Mouse (Mus musculus) common myeloid progenitor, adult 5-6 weeks (primary cell): ENCODE measurements at regions not wholly inside any gene's neighbourhood (a gene's known extent, or its start where the extent isn't known, plus 50 kb on each side); places are given as distances from the start of the nearest gene placed in this dataset.
A peak's percentile ranks its signal among the peaks of the same experiment; 100 is the strongest.
"Not testable (repeated sequence)": the region's sequence is repeated elsewhere in the genome, so short reads cannot be mapped to it uniquely, and the experiment has no call there.

Experiments used
- ATAC-seq: replicated peaks from 2 replicates; pipeline ENCODE4 v1.8.0; 2016; ENCODE audit warnings: low read depth, mild to moderate bottlenecking, moderate TSS enrichment, inconsistent platforms; ENCODE audit not compliant: poor library complexity, severe bottlenecking

DNA sequence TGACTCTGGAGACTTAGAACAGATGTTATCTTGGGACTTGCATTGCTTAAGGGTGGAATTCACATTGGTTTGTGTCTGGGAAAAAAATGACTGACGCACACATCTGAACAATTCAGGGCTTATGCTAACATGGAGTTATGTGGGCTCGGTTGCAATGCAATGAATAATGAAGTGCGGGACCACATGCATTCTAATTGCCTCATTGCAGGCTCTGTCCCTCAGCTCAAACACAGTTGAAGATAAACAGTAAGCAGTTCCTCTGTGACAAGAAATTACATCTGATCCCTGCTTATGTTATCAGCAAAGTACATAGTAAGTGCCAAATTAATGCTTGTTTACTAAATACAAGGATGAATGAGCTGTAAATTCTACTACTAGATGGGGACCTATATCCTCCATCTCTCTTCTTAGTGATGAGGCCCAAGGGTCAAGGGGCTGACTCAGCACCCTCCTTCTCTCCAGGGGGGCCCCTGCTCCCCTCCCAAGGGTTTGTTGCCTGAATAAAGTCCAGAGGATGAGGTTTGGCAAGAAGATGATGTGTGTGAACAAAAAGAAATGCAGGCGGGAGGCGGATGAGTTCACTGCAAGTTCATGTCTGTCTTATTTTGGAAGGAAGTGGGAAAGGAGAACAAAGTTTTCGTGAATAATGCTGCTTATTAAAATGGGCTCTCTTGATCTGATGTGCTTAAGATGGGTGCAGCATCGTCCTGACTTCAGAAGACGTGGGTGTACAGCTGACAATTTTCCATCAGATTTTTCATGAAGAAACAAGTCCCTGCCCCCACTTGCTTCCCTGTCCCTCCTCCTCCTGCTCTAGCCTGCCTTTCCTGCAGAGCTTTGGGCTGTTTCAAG lies 533.1 kb downstream of the Shisa9 start:
- no peak for ATAC-seq

GRCm38 (mm10) chr16:12518264-12518663 lies 534.4 kb downstream of the Shisa9 start:
- ATAC-seq: no peak

GRCm38 (mm10) chr16:12521711-12522476 lies 538.0 kb downstream of the Shisa9 start:
- ATAC-seq: no peak

GRCm38 (mm10) chr16:12548462-12548861 lies 561.0 kb upstream of the Ercc4 start:
- no peak for ATAC-seq

DNA sequence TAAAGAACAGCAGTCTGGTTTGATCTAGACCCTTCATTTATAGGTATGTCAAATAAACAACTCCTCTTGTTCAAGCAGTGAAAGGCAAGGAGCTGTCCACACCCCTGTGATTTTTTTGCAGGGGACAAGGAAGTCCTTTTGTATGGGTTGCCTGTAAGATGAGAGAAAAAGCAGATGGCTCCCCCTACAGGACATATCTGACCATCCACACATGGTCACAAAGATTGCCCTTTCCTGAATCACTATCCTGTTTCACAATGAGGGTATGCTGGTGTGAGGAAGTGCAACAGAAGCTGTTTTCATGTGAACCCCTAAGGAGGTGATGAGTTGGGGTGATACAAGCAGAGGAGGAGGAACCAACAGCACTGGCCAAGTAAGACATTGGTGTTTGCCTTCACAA lies 520.6 kb upstream of the Ercc4 start:
- peak; percentile 60; the same call in 1 of the 2 replicates for ATAC-seq

GRCm38 (mm10) chr16:12608259-12608658 lies 501.2 kb upstream of the Ercc4 start:
- no peak for ATAC-seq

- ATAC-seq: no peak
Observed at GRCm38 (mm10) chr16:12611106-12611505, 498.4 kb upstream of the Ercc4 start.

- no peak for ATAC-seq
Observed at GRCm38 (mm10) chr16:12617781-12618180, 491.7 kb upstream of the Ercc4 start.

DNA sequence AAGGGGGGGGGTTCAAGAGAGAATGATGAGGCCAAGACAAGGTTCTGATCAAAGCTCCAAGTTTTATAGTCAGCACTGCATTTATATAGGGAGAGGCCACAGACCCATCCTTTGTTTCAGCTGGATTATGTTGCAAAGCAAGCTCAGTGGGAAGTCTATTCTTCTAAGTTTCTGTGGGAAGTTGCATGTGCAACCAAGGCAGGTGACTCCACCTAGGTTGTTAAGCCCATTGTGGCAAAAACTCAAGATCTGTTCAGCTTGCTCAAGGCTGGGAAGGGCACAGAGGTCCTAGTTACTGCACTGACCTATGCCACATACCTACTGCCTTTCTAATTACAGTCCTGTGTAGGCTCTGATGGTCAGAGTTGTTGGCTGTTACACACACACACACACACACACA lies 477.0 kb upstream of the Ercc4 start:
- ATAC-seq: no peak

GRCm38 (mm10) chr16:12638971-12639640 lies 470.4 kb upstream of the Ercc4 start:
- no peak for ATAC-seq

DNA sequence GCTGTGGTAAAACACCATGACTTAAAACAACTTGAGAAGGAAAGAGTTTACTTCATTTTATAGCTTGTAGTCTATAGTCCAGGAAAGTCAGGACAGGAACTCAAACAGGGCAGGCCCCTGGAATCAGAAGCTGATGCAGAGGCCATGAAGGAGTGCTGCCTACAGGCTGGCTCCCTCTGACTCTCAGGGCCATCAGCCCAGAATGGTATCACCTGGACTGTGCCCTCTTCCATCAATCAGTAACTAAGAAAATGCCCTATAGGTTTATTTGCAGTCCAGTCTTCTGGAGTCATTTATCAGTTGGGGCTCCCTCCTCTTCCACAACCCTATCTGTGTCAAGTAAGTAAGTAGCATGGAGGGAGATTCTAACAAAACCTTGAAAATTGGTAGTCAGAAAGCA lies 466.4 kb upstream of the Ercc4 start:
- no peak for ATAC-seq

DNA sequence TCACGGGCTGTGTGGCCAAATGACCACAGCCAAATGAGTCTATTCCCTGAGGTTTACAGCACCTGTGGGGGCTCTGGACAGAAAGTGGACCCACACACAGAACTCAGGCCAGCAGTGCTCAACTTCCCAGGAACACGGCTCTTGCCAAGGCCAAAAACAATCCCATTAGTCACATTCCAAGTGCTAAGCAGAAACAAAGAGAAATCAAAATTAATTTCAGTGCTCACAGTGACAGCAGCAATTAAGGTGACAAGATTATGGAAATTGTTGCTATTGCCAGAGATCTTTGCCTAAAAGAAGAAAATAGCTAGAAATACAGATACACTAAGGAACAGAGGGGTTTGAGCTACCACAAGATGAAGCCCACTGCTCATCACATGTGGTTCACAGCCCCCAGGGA lies 464.9 kb upstream of the Ercc4 start:
- ATAC-seq: no peak

DNA sequence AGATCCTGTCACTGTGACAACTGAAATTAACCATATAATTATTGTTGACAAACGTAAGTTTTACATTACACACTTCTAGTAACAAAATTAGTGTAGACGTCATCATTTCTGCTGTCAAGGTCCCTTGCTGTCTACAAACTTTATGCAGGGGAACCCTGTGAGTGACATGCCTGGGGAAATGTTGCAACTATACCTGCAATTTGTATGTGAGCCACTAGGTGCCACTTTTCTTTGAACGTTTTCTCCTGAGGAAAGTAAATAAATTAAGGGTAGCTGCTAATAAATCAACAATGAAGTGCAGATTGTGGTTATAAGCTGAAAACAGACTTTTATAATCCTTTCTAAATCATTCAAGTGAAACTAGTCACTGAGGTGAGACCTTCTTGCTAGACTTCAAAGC lies 457.3 kb upstream of the Ercc4 start:
- no peak for ATAC-seq

DNA sequence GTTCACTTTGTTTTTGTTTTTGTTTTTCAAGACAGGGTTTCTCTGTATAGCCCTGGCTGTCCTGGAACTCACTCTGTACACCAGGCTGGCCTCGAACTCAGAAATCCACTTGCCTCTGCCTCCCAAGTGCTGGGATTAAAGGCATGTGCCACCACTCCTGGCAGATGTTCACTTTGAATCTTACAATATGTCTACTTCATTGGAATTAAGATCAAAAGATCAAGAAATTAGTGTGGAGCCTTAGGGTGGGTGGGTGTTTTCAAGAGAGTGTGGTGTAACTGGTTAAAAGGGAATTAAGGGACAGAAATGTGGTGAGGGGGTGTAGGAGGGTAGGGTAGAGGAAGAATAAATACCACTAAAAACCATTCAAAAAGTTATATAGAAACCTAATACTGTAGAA lies 435.8 kb upstream of the Ercc4 start:
- not testable (repeated sequence) for ATAC-seq

DNA sequence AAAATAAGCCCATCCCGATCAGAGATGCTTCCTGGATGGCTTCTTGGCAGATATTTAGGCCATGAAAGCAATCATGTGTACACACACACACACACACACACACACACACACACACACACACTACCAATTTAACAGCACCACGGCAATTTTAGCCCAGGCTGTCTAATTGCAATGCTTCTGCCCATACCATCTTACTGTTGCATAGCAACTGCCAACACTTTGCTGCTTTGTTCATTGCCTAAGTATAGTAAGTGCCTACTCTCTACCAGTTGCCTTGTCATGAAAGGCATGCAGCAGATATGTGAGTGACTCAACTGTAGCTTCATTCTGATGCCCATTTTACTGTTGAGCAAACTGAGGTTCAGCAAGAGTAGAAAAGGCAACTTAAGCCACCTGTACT lies 428.0 kb upstream of the Ercc4 start:
- no peak for ATAC-seq

- no peak for ATAC-seq
Observed at GRCm38 (mm10) chr16:12685816-12686215, 423.7 kb upstream of the Ercc4 start.

DNA sequence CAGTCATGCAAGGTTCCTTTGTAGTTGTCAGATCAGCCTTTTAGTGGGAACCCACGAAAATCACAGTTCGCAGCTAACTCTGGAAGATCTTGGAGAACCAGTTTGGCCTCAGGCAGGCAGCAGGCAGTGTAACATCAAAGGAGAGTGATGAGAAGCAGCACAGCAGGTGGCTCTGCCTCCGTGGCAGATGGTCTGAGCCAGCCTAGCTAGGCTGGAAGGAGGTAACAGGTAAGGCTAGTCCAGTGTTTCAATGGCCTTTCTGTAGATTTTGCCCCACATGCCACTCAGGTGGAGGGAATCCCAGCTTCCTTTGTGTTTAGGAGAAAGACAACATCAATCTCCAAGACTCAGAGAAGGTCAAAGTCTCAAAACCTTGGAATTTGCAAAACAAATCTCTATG lies 417.7 kb upstream of the Ercc4 start:
- no peak for ATAC-seq

DNA sequence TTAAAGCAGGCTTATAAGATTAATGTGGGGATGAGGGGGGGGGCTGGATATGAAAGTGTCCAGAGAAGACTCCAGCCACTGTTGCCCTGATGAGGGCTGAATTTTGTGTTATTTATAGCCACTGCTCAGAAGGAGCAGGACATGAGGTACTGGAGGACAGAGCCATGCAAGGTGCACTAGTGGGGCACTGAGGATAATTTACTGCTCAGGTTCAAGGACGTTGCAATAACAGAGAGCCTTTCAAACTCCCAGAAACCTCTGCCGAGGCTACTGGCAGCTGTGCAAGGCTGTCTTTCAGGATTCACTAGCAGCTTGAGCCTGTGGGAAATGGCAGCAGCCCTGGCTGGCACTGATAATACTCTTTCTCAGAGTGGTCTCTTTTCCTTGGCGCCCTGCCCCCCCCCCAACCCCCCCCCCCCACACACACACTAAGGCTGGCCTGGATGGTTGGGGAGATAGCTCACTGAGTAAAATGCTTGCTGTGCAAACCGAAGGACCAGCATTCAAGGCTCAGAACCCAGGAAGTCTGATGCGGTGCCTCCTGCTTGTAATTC lies 416.7 kb upstream of the Ercc4 start:
- ATAC-seq: no peak

DNA sequence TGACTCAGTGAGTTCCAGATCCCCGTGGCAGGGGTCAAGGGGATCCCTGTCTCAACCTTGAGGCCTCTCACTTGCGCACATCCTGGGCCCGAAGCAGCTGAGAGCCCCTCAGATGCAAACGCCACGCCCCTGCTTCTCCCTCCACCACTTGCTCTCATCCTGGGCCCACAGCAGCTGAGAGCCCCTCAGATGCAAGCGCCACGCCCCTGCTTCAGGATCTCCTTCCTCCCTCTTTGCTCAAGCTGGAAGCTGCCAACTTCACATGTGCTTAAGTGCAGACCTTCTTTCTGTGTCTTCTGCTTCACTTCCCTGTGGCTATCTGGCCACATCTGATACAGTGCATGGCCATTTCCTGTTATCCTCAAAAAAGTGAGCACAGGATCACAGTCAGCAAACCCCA lies 416.1 kb upstream of the Ercc4 start:
- ATAC-seq: no peak

GRCm38 (mm10) chr16:12694646-12695045 lies 414.8 kb upstream of the Ercc4 start:
- ATAC-seq: no peak
